Mouse (Mus musculus): ENCODE results near the gene Rdh5.

DNA sequence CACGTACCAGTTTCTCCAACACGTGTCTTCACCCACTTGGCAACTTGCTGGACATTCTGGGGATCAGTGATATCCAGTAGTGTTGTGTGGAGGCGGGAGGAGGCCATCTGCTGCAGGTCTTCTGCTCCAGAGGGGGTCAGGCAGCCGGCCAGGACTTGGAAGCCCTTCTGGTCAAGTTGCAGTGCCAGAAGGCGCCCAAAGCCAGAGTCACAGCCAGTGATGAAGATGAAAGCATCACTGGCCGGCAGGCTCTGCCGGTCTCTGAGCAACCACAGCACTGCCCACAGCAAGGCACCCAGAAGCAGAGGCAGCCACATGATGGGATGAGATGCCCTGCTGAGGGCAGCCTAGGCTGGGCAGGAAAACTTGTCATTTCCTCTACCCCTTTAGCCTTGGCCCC lies 4.4 kb downstream of the Rdh5 start:
- TF ChIP-seq POLR2A (IDR thresholded peaks at IDR 0.05; ENCODE audit: borderline replicate concordance, low read depth, low read length), result no peak
- no peak for TF ChIP-seq CTCF (IDR thresholded peaks at IDR 0.05; ENCODE audit: low read depth, low read length)
